Mouse (Mus musculus): Measurements from ENCODE around the gene Trim58. TPM values are rescaled to one million over a fixed set of nuclear protein-coding genes. Genes with fewer than 3 reads are reported as not detected.

Gene Trim58
- not detected for total RNA-seq (2022)

GRCm38 (mm10) chr11:58640272-58640867 is at the start of gene Trim58:
Gene Trim58, plus strand, starts transcription at chr11:58640465.
- no peak for DNase-seq (ENCODE audit: low spot score)

GRCm38 (mm10) chr11:58594814-58595213 is 45.5 kb upstream of the Trim58 start, which contains the start of gene Olfr324:
Gene Olfr324, plus strand, starts transcription at chr11:58595114.
- DNase-seq (ENCODE audit: low spot score): no peak

- DNase-seq (ENCODE audit: low spot score): no peak
These were observed 42.4 kb upstream of the Trim58 start for GRCm38 (mm10) chr11:58597837-58598236.

- DNase-seq (ENCODE audit: low spot score): no peak
These were observed 38.2 kb upstream of the Trim58 start for GRCm38 (mm10) chr11:58602062-58602461.

- DNase-seq (ENCODE audit: low spot score): no peak
These were observed 37.3 kb upstream of the Trim58 start for GRCm38 (mm10) chr11:58602800-58603560.

GRCm38 (mm10) chr11:58604688-58605087 is 35.6 kb upstream of the Trim58 start:
- no peak for DNase-seq (ENCODE audit: low spot score)

- no peak for DNase-seq (ENCODE audit: low spot score)
These were observed 35.0 kb upstream of the Trim58 start for GRCm38 (mm10) chr11:58605228-58605627.

- DNase-seq (ENCODE audit: low spot score): no peak
These were observed 33.9 kb upstream of the Trim58 start for GRCm38 (mm10) chr11:58606177-58606919.

GRCm38 (mm10) chr11:58607030-58607429 is 33.2 kb upstream of the Trim58 start:
- DNase-seq (ENCODE audit: low spot score): no peak

GRCm38 (mm10) chr11:58613359-58613758 is 26.9 kb upstream of the Trim58 start:
- no peak for DNase-seq (ENCODE audit: low spot score)

- no peak for DNase-seq (ENCODE audit: low spot score)
These were observed 25.7 kb upstream of the Trim58 start for GRCm38 (mm10) chr11:58614526-58614925.

- DNase-seq (ENCODE audit: low spot score): no peak
These were observed 24.3 kb upstream of the Trim58 start, which contains the start of gene 2210407C18Rik for GRCm38 (mm10) chr11:58615975-58616374. Gene 2210407C18Rik, minus strand, starts transcription at chr11:58616075.

- no peak for DNase-seq (ENCODE audit: low spot score)
These were observed 21.9 kb upstream of the Trim58 start for GRCm38 (mm10) chr11:58618369-58618768.

- DNase-seq (ENCODE audit: low spot score): no peak
These were observed 21.5 kb upstream of the Trim58 start for GRCm38 (mm10) chr11:58618793-58619192.

GRCm38 (mm10) chr11:58626146-58626545 is 14.1 kb upstream of the Trim58 start:
- no peak for DNase-seq (ENCODE audit: low spot score)

GRCm38 (mm10) chr11:58630401-58630800 is 9.9 kb upstream of the Trim58 start, which contains the start of gene Olfr323:
Gene Olfr323, minus strand, starts transcription at chr11:58630501.
- DNase-seq (ENCODE audit: low spot score): no peak

- no peak for DNase-seq (ENCODE audit: low spot score)
These were observed 5.4 kb upstream of the Trim58 start for GRCm38 (mm10) chr11:58634878-58635277.

- peak; percentile 40 for DNase-seq (ENCODE audit: low spot score)
These were observed 3.8 kb upstream of the Trim58 start for GRCm38 (mm10) chr11:58636376-58636977.

- no peak for DNase-seq (ENCODE audit: low spot score)
These were observed 2.0 kb upstream of the Trim58 start for GRCm38 (mm10) chr11:58638176-58638701.

- no peak for DNase-seq (ENCODE audit: low spot score)
These were observed 792 bp downstream of the Trim58 start for GRCm38 (mm10) chr11:58641057-58641456.

- DNase-seq (ENCODE audit: low spot score): no peak
These were observed 1.5 kb downstream of the Trim58 start for GRCm38 (mm10) chr11:58641638-58642358.
